Mouse (Mus musculus) CD4-positive, CD25-positive, alpha-beta regulatory T cell, adult 2 months (primary cell): Measurements from ENCODE around the gene Ryr2.

ENCODE experiments used
- DNase-seq: peaks from one replicate; pipeline ENCODE4 v3.0.0-alpha.2; 2012; ENCODE audit warnings: low read depth, low spot score

The Ryr2 gene

GRCm38 (mm10) chr13:12037241-12037640 lies 69.5 kb downstream of the Ryr2 start:
- no peak for DNase-seq

GRCm38 (mm10) chr13:12036834-12037233 lies 69.9 kb downstream of the Ryr2 start:
- no peak for DNase-seq

DNA sequence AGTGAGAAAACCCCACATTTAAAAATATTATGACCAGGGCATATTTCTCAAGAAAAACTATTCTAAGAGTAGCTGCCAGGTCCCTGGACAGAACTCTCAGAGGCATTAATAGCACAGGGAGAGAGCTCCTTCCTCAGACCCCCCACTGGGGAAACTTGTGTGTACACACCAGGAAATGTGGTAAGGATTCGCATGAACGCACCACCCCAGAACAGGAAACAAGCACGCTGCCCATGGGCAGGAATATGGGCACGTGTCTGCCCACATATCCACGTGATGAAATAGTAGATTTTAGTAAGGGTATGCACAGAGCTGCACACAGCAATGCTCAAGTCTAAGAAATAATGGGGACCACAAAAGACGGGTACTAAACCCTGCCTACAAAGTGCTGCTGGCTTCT lies 72.8 kb downstream of the Ryr2 start:
- DNase-seq, result no peak

DNA sequence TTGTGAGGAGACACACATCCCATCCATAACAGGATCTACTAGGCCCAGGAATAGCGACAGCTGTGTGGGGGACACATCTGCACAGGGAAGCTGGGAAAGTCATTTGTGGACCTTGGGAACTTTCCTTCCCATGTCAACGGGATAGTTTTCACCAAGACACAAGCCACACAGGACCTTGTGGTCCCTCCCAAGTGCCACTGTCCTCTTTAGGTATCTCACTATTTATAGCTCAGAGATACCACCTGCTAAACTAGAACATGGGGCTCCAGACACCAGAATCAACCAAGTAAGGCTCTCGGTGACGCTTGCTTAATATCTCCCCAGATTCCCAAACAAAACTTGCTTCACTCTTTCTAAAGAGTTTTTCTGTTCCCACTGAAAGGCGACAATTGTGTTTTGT lies 73.5 kb downstream of the Ryr2 start:
- no peak for DNase-seq

DNA sequence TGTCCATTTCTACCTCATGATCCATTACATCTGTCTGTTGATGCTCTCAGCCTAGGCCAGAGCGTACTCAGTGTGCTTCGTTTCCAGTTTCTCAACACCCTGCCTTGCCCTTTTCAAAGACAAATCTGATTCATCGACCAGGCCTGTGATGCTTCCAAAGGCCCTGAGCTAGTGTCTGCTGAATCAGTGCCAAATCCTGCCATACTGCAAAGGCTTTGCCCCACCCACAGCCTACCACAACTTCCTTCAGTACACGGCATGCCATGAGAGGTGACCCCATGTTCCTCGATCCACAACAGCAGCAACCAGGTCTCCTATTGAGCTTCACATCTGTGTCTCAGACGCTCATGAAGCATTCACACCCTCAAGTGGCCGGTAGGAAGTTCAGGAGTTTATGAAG lies 76.9 kb downstream of the Ryr2 start:
- no peak for DNase-seq

DNA sequence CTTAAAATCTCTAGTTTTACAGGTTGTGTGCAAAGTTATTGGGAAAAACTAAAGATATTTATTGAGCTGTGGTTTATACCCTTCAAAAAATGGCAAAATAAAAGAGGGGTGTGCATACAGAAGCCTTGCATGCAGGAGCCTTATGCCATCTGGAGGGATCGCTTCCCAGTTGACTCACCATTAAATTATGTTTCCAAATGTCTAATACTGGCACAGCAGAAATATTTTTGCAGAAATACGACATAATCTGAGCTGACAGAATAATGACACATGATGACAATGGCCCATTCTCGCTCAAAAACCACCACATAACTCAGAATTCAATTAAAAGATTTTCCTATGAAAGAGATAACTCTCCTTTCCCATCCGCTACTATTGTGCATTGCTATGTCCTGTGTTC lies 77.4 kb downstream of the Ryr2 start:
- DNase-seq, result no peak

DNA sequence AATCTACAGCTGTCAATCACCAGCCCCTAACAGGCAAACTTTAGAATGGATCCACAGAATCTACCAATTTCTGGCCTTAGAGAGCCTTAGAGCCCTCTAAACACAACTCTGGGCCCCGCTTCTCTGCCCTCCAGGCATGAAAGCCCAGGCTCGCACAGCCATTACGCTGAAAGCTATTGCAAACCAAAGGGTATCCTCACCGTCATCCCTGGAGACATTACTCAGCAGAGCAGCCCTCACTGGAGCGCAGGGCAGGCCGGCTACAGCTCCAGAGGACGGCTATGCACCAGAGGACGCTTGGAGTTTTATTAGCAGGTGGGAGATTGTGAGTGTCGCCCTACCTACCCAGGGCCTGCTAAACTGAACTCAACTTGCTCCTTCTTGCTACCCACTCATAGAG lies 88.7 kb downstream of the Ryr2 start:
- no peak for DNase-seq

DNA sequence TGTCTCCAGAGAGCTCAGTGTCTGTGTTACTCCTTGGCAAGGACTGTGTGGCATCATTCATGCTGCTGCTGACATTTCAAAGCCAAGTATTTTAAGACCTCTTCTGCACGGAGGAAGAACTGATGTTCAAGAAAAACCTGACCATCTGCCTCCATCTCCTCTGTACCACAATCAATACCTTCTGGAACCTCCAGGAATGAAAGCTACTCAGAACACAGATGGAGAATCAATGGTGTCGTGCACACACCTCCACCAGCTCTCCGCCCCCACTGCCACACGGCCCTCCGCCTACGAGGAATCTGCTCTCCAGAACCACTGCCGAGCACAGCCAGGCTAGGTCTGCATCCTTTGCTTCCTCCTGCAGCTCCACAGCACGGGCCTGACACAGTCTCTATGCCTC lies 92.8 kb downstream of the Ryr2 start:
- DNase-seq, result no peak

GRCm38 (mm10) chr13:12008995-12009689 lies 97.6 kb downstream of the Ryr2 start:
- no peak for DNase-seq

DNA sequence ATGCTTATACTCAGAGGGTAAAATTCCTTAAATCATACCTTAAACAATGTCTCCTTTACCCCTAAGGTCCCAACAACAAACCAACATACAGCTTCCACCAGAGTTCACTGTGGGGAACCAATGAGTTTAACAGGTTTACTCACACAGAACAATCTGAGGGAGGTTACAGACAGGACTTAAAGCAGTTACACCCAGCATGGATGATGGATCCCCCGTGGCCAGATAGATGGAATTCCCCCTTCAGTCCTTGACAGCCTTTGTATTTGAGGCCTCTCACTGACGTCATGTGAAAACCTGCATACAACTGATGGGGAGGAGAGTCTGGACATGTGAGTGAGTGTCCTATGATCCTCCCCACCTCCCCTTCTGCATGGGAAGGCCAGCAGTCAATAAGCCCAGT lies 99.2 kb downstream of the Ryr2 start:
- DNase-seq, result no peak

DNA sequence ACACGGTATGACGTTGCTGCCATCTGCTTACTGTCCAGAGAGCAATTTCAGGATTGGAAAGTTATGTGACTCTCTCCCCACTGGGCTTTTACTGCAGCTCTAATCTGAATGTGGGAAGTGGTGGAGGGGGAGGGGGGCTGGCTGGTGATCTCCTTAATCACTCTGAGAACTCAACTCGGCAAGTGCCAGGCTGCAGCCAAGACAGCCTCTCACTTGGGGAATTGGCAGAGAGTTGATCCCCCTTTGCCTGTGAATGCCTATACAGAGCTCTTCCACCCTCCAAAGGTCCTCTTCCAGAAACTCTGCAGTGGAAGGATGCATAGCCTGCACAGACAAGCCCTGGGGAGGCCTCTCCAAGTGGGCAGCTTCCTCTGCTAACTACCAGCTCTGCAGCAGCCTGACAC lies 104.9 kb downstream of the Ryr2 start:
- no peak for DNase-seq

GRCm38 (mm10) chr13:11999851-12000250 lies 106.9 kb downstream of the Ryr2 start:
- DNase-seq, result no peak

DNA sequence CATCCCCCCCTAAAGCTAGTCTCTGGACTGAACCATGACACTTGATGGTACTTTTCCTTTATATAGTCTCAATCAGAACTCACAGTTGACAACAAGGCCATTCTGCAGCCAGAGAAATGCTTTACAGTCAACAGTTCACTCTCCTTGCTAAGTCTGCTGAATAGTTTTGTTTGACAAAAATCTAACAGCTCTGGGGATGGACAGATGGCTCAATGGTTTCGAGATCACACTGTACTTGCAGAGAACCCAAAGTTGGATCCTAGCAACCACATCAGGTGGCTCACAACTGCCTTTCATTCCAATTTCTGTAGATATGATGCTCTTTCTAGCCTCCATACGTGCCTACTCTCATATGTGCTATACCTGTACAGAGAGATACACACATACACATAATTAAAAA lies 109.4 kb downstream of the Ryr2 start:
- DNase-seq, result no peak

- DNase-seq, result no peak
These were observed 119.2 kb downstream of the Ryr2 start for GRCm38 (mm10) chr13:11987556-11987955.

GRCm38 (mm10) chr13:11985056-11985455 lies 121.7 kb downstream of the Ryr2 start:
- DNase-seq, result no peak

GRCm38 (mm10) chr13:11978997-11979396 lies 127.7 kb downstream of the Ryr2 start:
- no peak for DNase-seq

GRCm38 (mm10) chr13:11978359-11978758 lies 128.4 kb downstream of the Ryr2 start:
- no peak for DNase-seq

GRCm38 (mm10) chr13:11977606-11978005 lies 129.1 kb downstream of the Ryr2 start:
- DNase-seq, result no peak

GRCm38 (mm10) chr13:11964391-11964790 lies 142.4 kb downstream of the Ryr2 start:
- no peak for DNase-seq

GRCm38 (mm10) chr13:11959488-11960174 lies 147.1 kb downstream of the Ryr2 start:
- peak; percentile 30 for DNase-seq

DNA sequence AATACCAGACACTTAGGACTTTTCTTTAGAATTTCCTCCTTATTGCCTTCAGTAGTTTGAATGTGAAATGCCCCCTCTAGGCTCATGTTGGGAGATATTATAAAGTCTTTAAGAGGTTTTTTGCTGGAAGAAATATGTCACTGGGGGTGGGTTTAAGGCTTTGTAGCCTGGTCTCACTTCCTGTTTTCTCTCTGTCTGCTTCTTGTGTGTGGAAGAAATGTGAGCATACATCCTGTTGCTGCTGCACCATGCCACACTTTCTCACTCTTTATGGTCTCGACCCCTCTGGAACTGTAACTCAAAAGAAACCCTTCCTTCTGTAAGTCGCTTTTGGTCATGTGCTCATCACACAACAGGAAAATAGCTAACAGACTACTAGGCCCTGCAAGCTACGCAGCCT lies 147.9 kb downstream of the Ryr2 start:
- peak; percentile 40 for DNase-seq

- peak; percentile 67 for DNase-seq
These were observed 148.5 kb downstream of the Ryr2 start for GRCm38 (mm10) chr13:11958271-11958670.

DNA sequence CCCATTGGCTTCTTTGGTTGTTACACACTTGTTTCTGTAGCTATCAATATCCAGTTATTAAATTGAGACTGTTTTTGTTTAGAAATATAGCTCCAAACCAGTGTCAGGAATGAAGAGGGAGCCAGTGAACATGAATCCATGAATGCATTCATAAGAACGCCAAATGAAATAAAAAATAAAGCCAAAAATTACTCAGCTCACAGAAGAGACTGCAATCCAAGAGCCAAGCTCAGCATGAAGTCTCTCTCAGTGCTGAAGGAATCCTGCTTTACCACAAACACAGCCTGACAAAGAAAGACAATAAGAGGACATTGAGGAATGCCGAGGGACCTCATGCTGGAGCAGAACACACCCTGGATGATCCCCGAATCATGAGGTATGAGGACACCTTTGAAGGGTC lies 154.8 kb downstream of the Ryr2 start:
- no peak for DNase-seq

DNA sequence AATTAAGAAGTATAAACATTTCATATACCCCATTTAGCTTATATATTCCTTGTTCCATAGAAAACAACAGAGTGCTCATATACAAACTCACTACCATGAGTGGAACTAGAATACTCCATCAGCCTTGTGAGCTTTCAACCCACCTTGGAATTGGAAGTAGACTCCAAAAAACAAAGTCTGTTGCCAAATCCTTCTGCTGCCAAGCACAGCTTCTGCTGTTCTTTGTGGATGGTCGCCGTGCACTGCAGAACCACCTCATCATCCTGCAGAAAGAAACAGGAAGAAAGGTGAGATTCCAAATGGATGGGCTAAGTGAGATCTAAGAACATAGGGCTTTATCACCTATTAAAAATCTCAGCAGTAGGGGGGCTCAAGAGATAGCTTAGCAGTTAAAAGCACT lies 161.0 kb downstream of the Ryr2 start:
- DNase-seq, result no peak
